Mouse (Mus musculus) kidney, adult 10 weeks (tissue): ENCODE results near the gene Mtr. TPM values are rescaled to one million over a fixed set of nuclear protein-coding genes. Genes with fewer than 3 reads are reported as not detected.

Experiments used
- polyA plus RNA-seq: library from polyadenylated mRNA; stranded (reverse); fragments of 350-450 nt; fragmentation: Illumina TruSeq; extraction: RNeasy Lipid Tissue Mini Kit (QIAGEN cat#74804); gene quantifications from one replicate; pipeline ENCODE4 v1.2.3, GENCODE M21; 2014; ENCODE audit warnings: low read depth, low replicate concordance

Gene Mtr
- 21.0 TPM for polyA plus RNA-seq

GRCm38 (mm10) chr13:12257391-12258380, at the start of gene Mtr:
Mtr (minus strand) TSS chr13:12258113.

Other genes with a start within 250 kb of the Mtr start
- gene Ryr2, start 151.2 kb downstream of the Mtr start, polyA plus RNA-seq = 0.65 TPM
- gene Actn2, start 82.6 kb upstream of the Mtr start, polyA plus RNA-seq = not detected
- 8.8 TPM for gene Heatr1, start 136.9 kb upstream of the Mtr start, polyA plus RNA-seq
- 99.5 TPM for gene Lgals8, start 206.8 kb upstream of the Mtr start, polyA plus RNA-seq